Mouse (Mus musculus): ENCODE results near the gene Kif26b.

DNA sequence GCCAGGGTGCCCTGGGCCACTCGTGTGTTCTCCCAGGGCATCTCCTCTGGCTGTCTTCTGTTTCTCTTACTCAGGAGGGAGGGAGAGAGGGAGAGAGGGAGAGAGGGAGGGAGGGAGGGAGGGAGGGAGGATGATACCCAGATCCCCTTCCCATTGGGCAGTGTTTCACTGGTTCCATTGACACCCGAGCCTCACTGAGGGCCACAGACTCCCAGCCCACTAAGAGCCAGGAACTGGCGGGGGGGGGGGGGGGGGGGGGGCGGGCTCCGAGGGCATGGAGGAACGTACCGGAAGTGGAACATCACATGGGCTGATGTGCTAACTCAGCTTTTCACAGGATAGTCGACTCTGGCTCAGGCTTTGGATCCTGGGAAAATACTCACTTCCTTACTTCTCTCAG lies 15.0 kb upstream of the Kif26b start:
- TF ChIP-seq POLR2A (IDR thresholded peaks at IDR 0.05; ENCODE audit: control insufficient read depth, extremely low read depth, insufficient read depth, low read length, poor library complexity): no peak
- no peak for TF ChIP-seq CTCF (IDR thresholded peaks at IDR 0.05; ENCODE audit: borderline replicate concordance, control insufficient read depth, extremely low read depth, insufficient read depth, low read length, poor library complexity)
